Mouse (Mus musculus): ENCODE measurements around the gene Il1b. TPM values are rescaled to one million over a fixed set of nuclear protein-coding genes. Genes with fewer than 3 reads are reported as not detected.

Il1b gene
- polyA plus RNA-seq, 1 experiment from 2014 or later, result 0.22 TPM

DNA sequence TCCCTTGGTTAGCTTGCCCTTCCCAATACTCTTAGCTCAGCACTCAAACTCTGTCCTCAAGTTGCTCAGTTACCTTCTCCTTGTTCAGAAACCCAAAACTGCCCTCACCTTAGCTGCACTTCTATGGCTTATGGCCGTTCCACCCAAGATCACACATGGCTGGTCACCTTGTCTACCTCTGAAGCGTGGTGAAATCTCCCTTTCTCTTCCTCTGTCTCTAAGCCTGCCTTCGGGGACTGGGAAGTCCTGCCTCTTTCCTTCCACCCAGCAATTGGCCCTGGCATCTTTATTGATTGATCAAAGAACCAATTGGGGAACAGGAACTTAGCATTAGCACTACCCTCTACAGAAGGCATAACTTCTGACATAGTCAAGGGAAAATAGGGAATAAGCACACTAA is 27.2 kb upstream of the Il1b start:
- DNase-seq (ENCODE audit: low spot score) (no peak), ATAC-seq (ENCODE audit: low FRiP score, low TSS enrichment) (no peak)
- H3K9me3 ChIP-seq (ENCODE audit: control insufficient read depth, low read length), result no peaks in the 10 kb centered on the region
- H3K27ac ChIP-seq (replicated peaks), result no peak overlapping the region
- H3K4me3 ChIP-seq (ENCODE audit: low read depth, low read length), result no peak overlapping the region
- H3K4me2 ChIP-seq (replicated peaks; ENCODE audit: low read depth), result no peak overlapping the region
- no peaks in the 10 kb centered on the region for H3K27me3 ChIP-seq (ENCODE audit: control insufficient read depth, insufficient read depth, low read length)
- TF ChIP-seq CTCF (IDR thresholded peaks at IDR 0.05; ENCODE audit: low read depth) (no peak), EP300 (optimal IDR thresholded peaks at IDR 0.05) (no peak)
- no peak overlapping the region for H3K9ac ChIP-seq (ENCODE audit: low read length)
- 72% methylated on average over 3 of the region's 3 CpGs for WGBS
- H3K4me1 ChIP-seq (replicated peaks; ENCODE audit: control insufficient read depth, insufficient read depth), result no peaks in the 10 kb centered on the region
- no peaks in the 10 kb centered on the region for H3K36me3 ChIP-seq (ENCODE audit: control insufficient read depth, insufficient read depth, low read length)

DNA sequence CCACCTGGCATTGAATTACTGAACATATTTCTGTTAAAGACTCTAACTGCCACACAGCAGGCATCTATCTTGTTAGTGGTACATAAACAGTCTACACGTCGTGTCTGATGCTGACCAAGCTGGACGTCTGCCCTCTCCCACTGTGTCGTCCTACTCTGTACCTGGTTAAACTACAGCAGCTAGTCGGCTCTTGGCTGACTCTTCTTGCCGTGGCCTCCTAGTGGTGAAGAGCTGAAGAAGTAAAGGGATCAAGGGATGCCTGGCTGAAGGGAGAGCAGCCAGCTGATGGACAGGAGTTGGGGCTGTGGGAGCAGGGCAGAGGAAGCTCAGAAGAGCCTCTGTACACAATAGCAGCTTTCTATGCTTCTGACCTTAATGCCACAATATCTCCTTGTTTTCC is 22.6 kb upstream of the Il1b start:
- DNase-seq (ENCODE audit: low spot score), result peak; percentile 18
- Histone ChIP-seq H3K27me3 (ENCODE audit: control insufficient read depth, insufficient read depth, low read length) (no peaks in the 10 kb centered on the region), H3K4me1 (replicated peaks; ENCODE audit: control insufficient read depth, insufficient read depth) (no peaks in the 10 kb centered on the region), H3K9ac (ENCODE audit: low read length) (no peak overlapping the region), H3K27ac (replicated peaks) (no peak overlapping the region), H3K9me3 (ENCODE audit: control insufficient read depth, low read length) (no peaks in the 10 kb centered on the region), H3K36me3 (ENCODE audit: control insufficient read depth, insufficient read depth, low read length) (no peaks in the 10 kb centered on the region), H3K4me3 (ENCODE audit: low read depth, low read length) (no peak overlapping the region), H3K4me2 (replicated peaks; ENCODE audit: low read depth) (no peak overlapping the region)
- 20% methylated on average over 6 of the region's 6 CpGs for WGBS
- peak; percentile 71 for TF ChIP-seq CTCF (IDR thresholded peaks at IDR 0.05; ENCODE audit: low read depth)
- no peak for TF ChIP-seq EP300 (optimal IDR thresholded peaks at IDR 0.05)
- ATAC-seq (ENCODE audit: low FRiP score, low TSS enrichment), result no peak

DNA sequence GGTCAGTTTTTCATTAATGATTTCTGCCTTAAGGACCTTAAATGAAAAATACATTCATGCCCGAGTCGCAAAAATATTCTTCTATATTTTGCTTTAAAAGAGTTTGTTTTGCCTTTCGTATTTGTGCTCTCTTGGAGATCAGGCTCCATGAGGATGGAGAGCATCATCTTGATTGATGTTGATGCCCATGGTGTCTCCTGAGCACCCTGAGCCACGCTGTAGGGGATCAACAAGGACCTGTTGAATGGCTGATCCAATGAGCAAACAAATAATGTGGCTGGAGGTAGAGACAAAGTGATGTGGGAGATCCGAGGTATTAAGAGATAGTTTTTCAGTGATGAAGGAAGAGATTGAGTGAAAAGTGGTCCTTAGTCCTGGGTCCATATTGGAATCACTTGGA is 19.2 kb upstream of the Il1b start:
- no peak overlapping the region for H3K4me2 ChIP-seq (replicated peaks; ENCODE audit: low read depth)
- DNase-seq (ENCODE audit: low spot score) (no peak), ATAC-seq (ENCODE audit: low FRiP score, low TSS enrichment) (no peak)
- H3K4me3 ChIP-seq (ENCODE audit: low read depth, low read length), result no peak overlapping the region
- H3K27ac ChIP-seq (replicated peaks), result no peak overlapping the region
- H3K36me3 ChIP-seq (ENCODE audit: control insufficient read depth, insufficient read depth, low read length), result no peaks in the 10 kb centered on the region
- WGBS, result 81% methylated on average over 5 of the region's 5 CpGs
- no peak overlapping the region for H3K9ac ChIP-seq (ENCODE audit: low read length)
- TF ChIP-seq CTCF (IDR thresholded peaks at IDR 0.05; ENCODE audit: low read depth) (no peak), EP300 (optimal IDR thresholded peaks at IDR 0.05) (no peak)
- no peaks in the 10 kb centered on the region for H3K9me3 ChIP-seq (ENCODE audit: control insufficient read depth, low read length)
- H3K4me1 ChIP-seq (replicated peaks; ENCODE audit: control insufficient read depth, insufficient read depth), result no peaks in the 10 kb centered on the region
- H3K27me3 ChIP-seq (ENCODE audit: control insufficient read depth, insufficient read depth, low read length), result no peaks in the 10 kb centered on the region

DNA sequence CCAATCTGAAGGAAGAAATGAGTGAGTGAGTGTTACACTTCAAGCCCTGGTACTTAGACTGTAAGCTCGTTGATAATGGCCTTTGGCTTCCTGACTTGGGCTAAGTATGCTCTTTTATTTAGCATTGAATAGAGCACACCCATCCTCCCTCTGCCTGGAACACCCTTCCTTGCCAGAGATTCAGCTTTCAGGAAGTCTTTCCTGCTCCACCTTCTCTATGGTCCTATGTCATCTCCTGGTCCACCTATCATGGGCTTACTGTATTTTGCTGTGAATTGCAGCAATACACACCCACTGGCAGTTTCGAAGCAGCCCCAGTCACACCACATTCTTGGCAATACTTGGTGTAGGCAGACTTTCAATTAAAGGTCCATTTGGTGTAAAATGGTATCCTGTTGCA is 18.4 kb upstream of the Il1b start:
- Histone ChIP-seq H3K4me2 (replicated peaks; ENCODE audit: low read depth) (no peak overlapping the region), H3K9me3 (ENCODE audit: control insufficient read depth, low read length) (no peaks in the 10 kb centered on the region), H3K4me1 (replicated peaks; ENCODE audit: control insufficient read depth, insufficient read depth) (no peaks in the 10 kb centered on the region), H3K27me3 (ENCODE audit: control insufficient read depth, insufficient read depth, low read length) (no peaks in the 10 kb centered on the region), H3K9ac (ENCODE audit: low read length) (no peak overlapping the region), H3K27ac (replicated peaks) (no peak overlapping the region), H3K36me3 (ENCODE audit: control insufficient read depth, insufficient read depth, low read length) (no peaks in the 10 kb centered on the region), H3K4me3 (ENCODE audit: low read depth, low read length) (no peak overlapping the region)
- 47% methylated on average over 2 of the region's 2 CpGs for WGBS
- TF ChIP-seq CTCF (IDR thresholded peaks at IDR 0.05; ENCODE audit: low read depth) (no peak), EP300 (optimal IDR thresholded peaks at IDR 0.05) (no peak)
- DNase-seq (ENCODE audit: low spot score) (no peak), ATAC-seq (ENCODE audit: low FRiP score, low TSS enrichment) (no peak)

DNA sequence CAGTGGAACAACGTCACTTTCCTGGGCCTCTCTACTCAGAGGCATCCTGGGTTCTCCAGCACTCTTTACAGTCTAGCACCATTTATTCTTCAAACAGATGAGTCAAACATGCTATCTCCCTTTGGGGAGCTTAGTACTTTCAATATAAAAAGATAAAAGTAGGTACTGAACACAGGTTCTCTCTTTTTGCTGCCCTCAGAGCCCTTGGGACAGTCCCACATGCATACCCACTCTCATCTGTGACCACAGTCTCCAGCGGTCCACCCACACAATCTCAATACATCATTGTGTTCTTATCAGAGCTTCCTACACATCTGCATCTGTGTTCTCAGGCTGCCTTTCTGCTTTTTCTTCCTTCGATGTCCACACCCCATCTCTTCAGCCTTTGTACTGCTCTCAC is 14.4 kb upstream of the Il1b start:
- ATAC-seq (ENCODE audit: low FRiP score, low TSS enrichment), result no peak
- no peaks in the 10 kb centered on the region for H3K27me3 ChIP-seq (ENCODE audit: control insufficient read depth, insufficient read depth, low read length)
- H3K27ac ChIP-seq (replicated peaks), result no peak overlapping the region
- 80% methylated on average over 3 of the region's 3 CpGs for WGBS
- no peak for DNase-seq (ENCODE audit: low spot score)
- H3K4me2 ChIP-seq (replicated peaks; ENCODE audit: low read depth), result no peak overlapping the region
- H3K4me1 ChIP-seq (replicated peaks; ENCODE audit: control insufficient read depth, insufficient read depth), result no peaks in the 10 kb centered on the region
- H3K9ac ChIP-seq (ENCODE audit: low read length), result no peak overlapping the region
- no peak overlapping the region for H3K4me3 ChIP-seq (ENCODE audit: low read depth, low read length)
- no peaks in the 10 kb centered on the region for H3K36me3 ChIP-seq (ENCODE audit: control insufficient read depth, insufficient read depth, low read length)
- TF ChIP-seq CTCF (IDR thresholded peaks at IDR 0.05; ENCODE audit: low read depth) (no peak), EP300 (optimal IDR thresholded peaks at IDR 0.05) (no peak)
- H3K9me3 ChIP-seq (ENCODE audit: control insufficient read depth, low read length), result no peaks in the 10 kb centered on the region

DNA sequence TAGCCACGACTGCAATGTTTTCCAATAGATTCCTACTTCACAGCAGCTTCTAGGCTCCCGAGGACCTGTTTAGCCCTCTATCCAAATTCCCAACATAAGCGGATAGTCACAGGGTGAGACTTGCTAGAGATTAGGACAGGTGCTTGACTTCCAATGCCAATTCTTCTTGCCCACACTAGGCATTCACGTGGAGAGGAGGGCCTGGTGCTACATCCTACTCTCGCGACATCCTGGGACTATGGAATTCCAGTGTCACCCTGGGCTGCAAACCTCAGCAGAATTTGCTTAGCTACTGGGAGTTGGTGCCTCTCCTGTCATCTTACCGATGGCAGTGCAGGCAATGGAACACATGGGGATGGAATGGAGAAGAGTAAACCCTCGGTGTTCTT is 13.3 kb upstream of the Il1b start:
- H3K4me3 ChIP-seq (ENCODE audit: low read depth, low read length), result no peak overlapping the region
- H3K27ac ChIP-seq (replicated peaks), result no peak overlapping the region
- ATAC-seq (ENCODE audit: low FRiP score, low TSS enrichment) (no peak), DNase-seq (ENCODE audit: low spot score) (no peak)
- 76% methylated on average over 8 of the region's 8 CpGs for WGBS
- H3K27me3 ChIP-seq (ENCODE audit: control insufficient read depth, insufficient read depth, low read length), result no peaks in the 10 kb centered on the region
- H3K36me3 ChIP-seq (ENCODE audit: control insufficient read depth, insufficient read depth, low read length), result no peaks in the 10 kb centered on the region
- H3K4me2 ChIP-seq (replicated peaks; ENCODE audit: low read depth), result no peak overlapping the region
- no peak overlapping the region for H3K9ac ChIP-seq (ENCODE audit: low read length)
- TF ChIP-seq EP300 (optimal IDR thresholded peaks at IDR 0.05) (no peak), CTCF (IDR thresholded peaks at IDR 0.05; ENCODE audit: low read depth) (no peak)
- no peaks in the 10 kb centered on the region for H3K4me1 ChIP-seq (replicated peaks; ENCODE audit: control insufficient read depth, insufficient read depth)
- H3K9me3 ChIP-seq (ENCODE audit: control insufficient read depth, low read length), result no peaks in the 10 kb centered on the region

All from stomach, postnatal 0 days (tissue).